Mouse (Mus musculus) forebrain, postnatal 0 days (tissue): ENCODE measurements around the gene Tial1. TPM values are rescaled to one million over a fixed set of nuclear protein-coding genes. Genes with fewer than 3 reads are reported as not detected.

Source experiments
- ATAC-seq: fragments of 200-750 bp; cut with Nextera tagmentation; 2 replicates; pipeline ENCODE4 v1.8.0; 2017; ENCODE audit warnings: mild to moderate bottlenecking, moderate library complexity
- DNase-seq: peaks from one replicate; pipeline ENCODE4 v3.0.0-alpha.2; 2015
- H3K27ac ChIP-seq: fragments of 300-500 bp; sonication (generic); 2 replicates; pipeline ENCODE4 v1.5.1; 2014; ENCODE audit warnings: low read depth, mild to moderate bottlenecking, antibody characterized with exemption, low read length, moderate library complexity, mixed read lengths
- H3K27me3 ChIP-seq: fragments of 300-500 bp; sonication (generic); 2 replicates; pipeline ENCODE4 v1.6.1; 2014; ENCODE audit warnings: mild to moderate bottlenecking, low read length, mixed read lengths; ENCODE audit not compliant: insufficient read depth
- H3K36me3 ChIP-seq: fragments of 300-500 bp; sonication (generic); 2 replicates; pipeline ENCODE4 v1.6.1; 2014; ENCODE audit warnings: mild to moderate bottlenecking, moderate library complexity; ENCODE audit not compliant: insufficient read depth
- H3K4me1 ChIP-seq: fragments of 300-500 bp; sonication (generic); 2 replicates; pipeline ENCODE4 v1.6.1; 2014; ENCODE audit warnings: antibody characterized with exemption; ENCODE audit not compliant: insufficient read depth
- H3K4me2 ChIP-seq: fragments of 300-500 bp; sonication (generic); 2 replicates; pipeline ENCODE4 v1.6.1; 2014; ENCODE audit warnings: low read depth, mild to moderate bottlenecking, moderate library complexity
- H3K4me3 ChIP-seq: fragments of 300-500 bp; sonication (generic); 2 replicates; pipeline ENCODE4 v1.5.1; 2014; ENCODE audit warnings: low read depth, low read length, mixed read lengths
- H3K9ac ChIP-seq: fragments of 300-500 bp; sonication (generic); 2 replicates; pipeline ENCODE4 v1.6.1; 2014; ENCODE audit warnings: mild to moderate bottlenecking
- H3K9me3 ChIP-seq: fragments of 300-500 bp; sonication (generic); 2 replicates; pipeline ENCODE4 v1.6.1; 2016; ENCODE audit warnings: low read length
- CTCF ChIP-seq: sonication (generic); IDR thresholded peaks from 2 replicates; pipeline ENCODE4 v1.5.1; 2016; ENCODE audit warnings: antibody characterized with exemption, control low read depth, low read depth
- WGBS: fragments of 180-500 bp; shearing (Covaris S2); extraction: QIAGEN DNeasy Blood & Tissue Kit; methylation state at CpG from one replicate; pipeline ENCODE4 v1.1.7; 2014; 5-methylcytosine and 5-hydroxymethylcytosine counted together
- polyA plus RNA-seq: library from polyadenylated mRNA; unstranded; fragments of >200 nt; fragmentation: Nextera tagmentation; extraction: Ambion mirVana; gene quantifications from 2 replicates; pipeline ENCODE4 v1.2.1, GENCODE M21; 2015
- total RNA-seq: library from RNA; depleted of rRNA; stranded (reverse); fragments of >200 nt; gene quantifications from 2 replicates; pipeline ENCODE4 v1.2.3, GENCODE M21; 2014

Gene Tial1
- total and polyA plus RNA-seq, 2 experiments from 2014 or later: 22.5 to 76.7 TPM

DNA sequence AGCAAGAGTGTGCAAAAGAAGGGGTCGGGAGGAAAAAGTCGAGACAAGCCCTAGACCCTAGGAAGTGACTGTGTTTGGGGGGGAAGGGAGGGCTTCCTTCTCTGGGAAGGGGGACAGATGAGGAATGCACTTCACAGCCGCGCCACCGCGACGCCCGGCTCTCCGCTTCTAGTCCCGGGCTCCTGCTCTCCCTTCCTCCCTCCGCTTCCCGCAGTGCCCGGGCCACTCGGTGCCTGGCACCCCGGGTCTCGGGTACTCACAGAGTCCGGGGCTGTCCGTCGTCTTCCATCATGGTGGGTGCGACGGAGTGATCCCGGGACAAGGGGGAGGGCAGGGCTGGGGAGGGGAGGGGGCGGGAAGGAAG is 670 bp downstream of the Tial1 start:
- Histone ChIP-seq H3K9me3 (no peaks in the 10 kb centered on the region), H3K4me3 (peak overlapping the region; percentile 96), H3K36me3 (no peaks in the 10 kb centered on the region), H3K9ac (peak overlapping the region; percentile 82), H3K27ac (peak overlapping the region; percentile 93), H3K4me2 (peak overlapping the region; percentile 85), H3K27me3 (no peaks in the 10 kb centered on the region), H3K4me1 (peaks cover 8% of the 10 kb centered on the region; the same call in 1 of the 2 replicates)
- ATAC-seq: peak; percentile 2; the same call in 1 of the 2 replicates
- TF ChIP-seq CTCF: no peak
- DNase-seq: no peak
- WGBS: 0% methylated on average over 19 of the region's 23 CpGs

DNA sequence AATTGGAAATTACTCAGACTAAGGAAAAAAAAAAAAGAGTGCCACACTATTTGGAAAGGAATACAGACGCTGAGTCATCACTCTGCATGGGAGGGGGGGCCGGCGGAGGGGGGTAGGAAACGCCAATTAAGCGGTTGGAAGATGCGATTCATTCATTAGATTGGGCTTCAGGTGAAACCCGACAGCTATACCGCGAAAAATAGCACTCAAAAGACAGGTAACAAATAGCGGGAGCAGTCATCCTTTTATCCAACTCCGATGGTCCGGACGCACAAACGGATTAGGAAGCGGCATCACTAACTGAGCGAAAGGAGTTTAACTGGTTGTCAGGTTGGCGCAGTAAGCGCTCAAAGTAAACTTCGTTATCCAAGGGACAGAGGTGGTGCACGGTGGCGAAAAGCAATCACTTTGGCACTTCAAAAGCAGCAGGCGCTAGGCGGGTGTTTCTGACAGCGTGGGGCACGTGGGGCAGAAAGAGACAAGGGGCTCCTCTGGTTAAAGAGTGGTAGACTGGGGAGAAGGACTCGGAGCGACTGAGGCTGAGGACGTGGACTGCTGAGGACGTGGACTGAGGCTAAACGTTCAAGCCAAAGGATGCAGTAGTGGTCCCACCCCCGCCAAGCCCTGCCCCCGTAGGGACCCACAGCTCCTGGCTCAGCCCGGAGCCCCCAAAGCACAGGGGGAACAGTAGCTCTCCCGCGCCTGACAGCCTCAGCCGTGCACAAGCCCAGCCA is 1.2 kb downstream of the Tial1 start:
- Histone ChIP-seq H3K36me3 (no peaks in the 10 kb centered on the region), H3K4me3 (peak overlapping the region; percentile 96), H3K9ac (peak overlapping the region; percentile 82), H3K27me3 (no peaks in the 10 kb centered on the region), H3K4me1 (peaks cover 8% of the 10 kb centered on the region; the same call in 1 of the 2 replicates), H3K27ac (peak overlapping the region; percentile 93), H3K9me3 (no peaks in the 10 kb centered on the region), H3K4me2 (peak overlapping the region; percentile 85)
- peak; percentile 60 for DNase-seq
- no peak for TF ChIP-seq CTCF
- WGBS: under 1% methylated on average over 36 of the region's 36 CpGs
- no peak for ATAC-seq

DNA sequence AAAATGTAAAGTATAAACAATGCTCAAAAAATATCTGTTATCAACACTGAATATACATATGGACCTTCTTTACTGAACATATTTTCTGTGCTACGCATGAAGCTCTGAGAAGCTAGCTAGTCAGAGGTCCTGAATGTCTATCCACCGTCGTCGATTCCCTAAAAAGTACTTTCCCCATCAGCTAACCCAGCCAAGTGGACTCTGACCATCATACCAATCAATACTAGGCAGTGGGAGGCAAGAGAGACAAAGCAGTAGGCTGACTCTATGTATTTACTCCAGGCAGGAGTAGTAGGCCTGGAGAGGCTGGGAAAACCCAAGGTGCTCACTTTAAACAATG is 1.8 kb downstream of the Tial1 start:
- Histone ChIP-seq H3K36me3 (peaks cover under 1% of the 10 kb centered on the region; the same call in 1 of the 2 replicates), H3K4me3 (peak overlapping the region; percentile 96), H3K9me3 (no peaks in the 10 kb centered on the region), H3K9ac (peak overlapping the region; percentile 82; the same call in 1 of the 2 replicates), H3K27ac (no peak overlapping the region), H3K27me3 (no peaks in the 10 kb centered on the region), H3K4me2 (peak overlapping the region; percentile 85), H3K4me1 (peaks cover 8% of the 10 kb centered on the region; the same call in 1 of the 2 replicates)
- no peak for TF ChIP-seq CTCF
- DNase-seq (no peak), ATAC-seq (no peak)
- whole genome bisulfite sequencing: 10% methylated on average over 4 of the region's 4 CpGs

DNA sequence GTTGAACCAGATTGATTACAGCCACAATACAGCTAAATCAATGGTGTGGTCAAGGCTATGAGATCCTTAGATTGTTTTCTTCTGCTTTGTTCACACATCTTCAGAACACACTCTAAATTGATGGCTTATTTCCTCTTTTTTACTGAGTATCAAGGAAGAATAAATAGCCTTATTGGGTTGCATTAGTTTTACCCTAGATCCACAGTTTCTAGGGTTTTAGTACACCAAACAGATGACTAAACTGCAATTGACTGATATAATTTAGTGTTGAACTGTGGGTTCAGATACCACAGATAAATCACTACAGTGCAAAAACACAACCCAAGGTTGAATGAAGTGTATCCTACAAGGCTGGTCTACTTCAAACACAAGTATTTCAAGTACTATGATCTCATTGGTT is 3.5 kb downstream of the Tial1 start:
- no peak overlapping the region for H3K4me3 ChIP-seq
- peaks cover 8% of the 10 kb centered on the region; the same call in 1 of the 2 replicates for H3K4me1 ChIP-seq
- H3K4me2 ChIP-seq: no peak overlapping the region
- ATAC-seq (no peak), DNase-seq (no peak)
- H3K27ac ChIP-seq: no peak overlapping the region
- no peaks in the 10 kb centered on the region for H3K9me3 ChIP-seq
- no peak overlapping the region for H3K9ac ChIP-seq
- no peak for TF ChIP-seq CTCF
- H3K36me3 ChIP-seq: peaks cover 6% of the 10 kb centered on the region; the same call in 1 of the 2 replicates
- no peaks in the 10 kb centered on the region for H3K27me3 ChIP-seq

DNA sequence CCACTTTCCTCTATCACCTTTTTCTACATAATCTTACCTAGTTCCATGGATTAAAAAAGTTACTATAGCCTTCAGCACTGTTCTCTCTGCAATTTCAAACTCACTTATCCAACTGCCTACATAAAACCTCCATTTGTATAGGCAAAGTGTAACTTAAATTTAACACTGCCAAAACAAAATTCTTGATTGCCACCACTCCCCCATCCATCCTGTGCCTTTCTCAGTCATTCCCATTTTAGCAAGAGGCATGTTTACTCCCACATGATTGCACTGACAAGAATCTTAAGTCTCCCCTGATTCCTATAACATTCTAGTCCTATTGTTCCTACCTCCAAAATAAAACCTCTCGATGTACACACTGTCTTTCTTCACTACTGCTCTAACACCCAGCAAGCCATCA is 8.8 kb downstream of the Tial1 start:
- Histone ChIP-seq H3K36me3 (peaks cover 28% of the 10 kb centered on the region), H3K4me1 (no peaks in the 10 kb centered on the region), H3K27ac (no peak overlapping the region), H3K27me3 (no peaks in the 10 kb centered on the region), H3K4me3 (no peak overlapping the region), H3K9ac (no peak overlapping the region), H3K9me3 (no peaks in the 10 kb centered on the region), H3K4me2 (no peak overlapping the region)
- ATAC-seq (no peak), DNase-seq (no peak)
- TF ChIP-seq CTCF: no peak
- 97% methylated on average over 1 of the region's 1 CpGs for WGBS

DNA sequence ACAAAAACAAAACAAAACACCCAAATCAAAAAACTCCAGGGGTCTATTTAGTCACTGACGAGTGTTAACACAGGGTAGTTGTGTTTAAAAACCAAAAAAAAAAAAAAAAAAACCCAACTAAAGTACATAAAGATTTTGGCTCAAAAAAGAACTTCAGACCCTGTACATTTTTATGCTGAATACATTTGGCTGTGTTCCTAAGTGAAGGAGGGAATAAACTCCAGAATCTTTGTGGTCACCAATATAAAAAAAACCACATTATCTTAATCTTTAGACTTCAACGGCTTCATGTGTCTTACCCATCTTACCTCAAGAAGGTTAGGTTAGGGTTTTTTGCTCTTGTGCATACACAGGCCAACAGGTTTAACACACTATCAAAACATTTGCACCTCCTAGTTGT is 20.9 kb downstream of the Tial1 start:
- no peak for TF ChIP-seq CTCF
- Histone ChIP-seq H3K4me2 (no peak overlapping the region), H3K9me3 (no peaks in the 10 kb centered on the region), H3K9ac (no peak overlapping the region), H3K27me3 (no peaks in the 10 kb centered on the region), H3K36me3 (peaks cover 36% of the 10 kb centered on the region), H3K27ac (no peak overlapping the region), H3K4me1 (no peaks in the 10 kb centered on the region), H3K4me3 (no peak overlapping the region)
- DNase-seq (no peak), ATAC-seq (no peak)
- 80% methylated on average over 2 of the region's 2 CpGs for WGBS

DNA sequence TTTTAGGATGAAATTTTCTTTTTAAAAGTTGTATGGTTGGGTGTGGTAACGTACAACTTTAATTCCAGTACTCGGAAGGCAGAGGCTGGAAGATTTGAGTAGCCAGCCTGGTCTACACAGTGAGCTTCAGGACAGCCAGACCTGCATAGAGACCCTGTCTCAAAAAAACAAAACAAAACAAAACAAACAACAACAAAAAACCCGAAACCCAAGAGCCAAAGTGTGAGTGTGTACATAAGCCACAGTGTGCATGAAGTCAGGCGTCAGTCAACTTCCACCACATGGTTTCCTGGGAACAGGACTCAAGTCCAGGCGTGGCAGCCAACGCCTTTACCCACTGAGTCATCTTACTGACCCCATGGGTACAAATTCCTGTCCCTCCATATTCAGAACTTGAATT is 22.3 kb downstream of the Tial1 start:
- Histone ChIP-seq H3K4me1 (no peaks in the 10 kb centered on the region), H3K27ac (no peak overlapping the region), H3K4me3 (no peak overlapping the region), H3K36me3 (peaks cover 22% of the 10 kb centered on the region), H3K9ac (no peak overlapping the region), H3K27me3 (no peaks in the 10 kb centered on the region), H3K9me3 (no peaks in the 10 kb centered on the region), H3K4me2 (no peak overlapping the region)
- DNase-seq (no peak), ATAC-seq (no peak)
- TF ChIP-seq CTCF: no peak
- WGBS: 93% methylated on average over 6 of the region's 6 CpGs
